Mouse (Mus musculus) spleen, embryonic (tissue): ENCODE measurements at regions not wholly inside any gene's neighbourhood (a gene's known extent, or its start where the extent isn't known, plus 50 kb on each side); places are given as distances from the start of the nearest gene placed in this dataset.

ENCODE experiments used
- CTCF ChIA-PET: fragments of 350-600 bp; sonication (Branson Sonifier 250); formaldehyde crosslinking; loops from one replicate; lab custom pipeline; 2022; lab: Charles Lee

DNA sequence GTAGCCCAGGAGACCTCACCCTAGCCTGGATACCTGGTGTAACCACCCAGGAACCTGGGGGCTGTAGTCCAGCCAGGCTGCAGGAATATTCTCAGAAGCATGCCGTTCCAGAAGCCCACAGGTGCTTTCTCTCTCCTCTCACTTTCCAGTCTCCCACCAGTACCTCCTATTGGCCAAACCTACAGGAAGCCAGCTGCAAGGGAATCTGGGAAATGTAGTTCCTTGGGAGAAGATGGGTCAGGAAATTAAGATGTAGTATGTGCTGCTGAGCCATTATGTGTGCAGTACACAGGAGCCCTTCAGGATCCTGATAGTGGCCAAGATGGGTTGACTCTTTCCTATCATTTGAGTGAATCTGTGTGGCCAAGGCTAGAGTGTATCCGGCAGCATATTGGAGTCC, 282.8 kb downstream of the Uaca start:
- CTCF ChIA-PET, result no interaction called here

DNA sequence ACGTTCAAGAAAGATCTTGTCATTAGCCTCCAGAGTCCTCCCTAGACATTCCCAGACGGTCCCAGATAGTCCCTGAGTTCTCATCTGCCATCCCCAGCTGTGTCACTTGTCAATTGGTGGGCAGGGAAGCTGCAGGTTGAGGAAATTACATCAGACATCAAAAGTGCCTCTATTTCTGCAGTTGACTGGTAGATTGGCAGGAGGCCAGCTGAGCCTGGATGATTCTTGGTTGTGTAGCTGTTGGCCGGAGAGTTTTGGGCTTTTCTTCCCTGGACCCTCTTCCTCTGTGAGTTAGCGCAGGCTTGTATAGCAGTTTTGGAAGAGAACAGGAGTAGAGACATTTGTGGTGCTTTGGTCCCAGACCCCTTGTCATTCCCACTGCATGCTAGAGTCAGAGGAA, 283.5 kb downstream of the Uaca start:
- CTCF ChIA-PET, result no interaction called here

DNA sequence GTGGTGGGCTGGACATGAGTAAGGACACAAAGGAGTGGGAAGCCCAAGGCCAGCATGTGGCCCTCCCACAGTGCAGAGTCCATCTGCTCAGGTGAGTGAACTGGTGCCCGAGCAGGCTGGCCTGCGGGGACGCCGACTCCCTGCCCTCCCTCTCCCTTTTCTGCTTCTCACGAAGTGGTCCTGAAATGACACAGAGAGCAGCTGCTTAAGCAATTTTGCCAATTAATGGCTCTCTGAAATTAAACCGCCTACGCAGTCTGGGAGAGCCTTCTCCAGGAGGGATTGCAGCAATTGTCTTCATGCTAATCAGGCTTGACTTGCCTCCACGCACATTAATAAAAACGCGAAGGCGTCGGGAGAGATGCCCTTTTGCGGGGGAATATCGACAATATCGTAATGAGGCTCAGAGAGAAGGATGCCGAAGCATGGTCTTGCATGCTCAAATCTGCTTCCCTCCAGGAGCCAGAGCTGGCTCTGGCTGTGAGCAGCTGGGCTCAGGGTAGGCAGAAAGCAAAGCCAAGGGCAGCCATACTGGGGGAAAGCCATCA, 287.2 kb downstream of the Uaca start:
- CTCF ChIA-PET, result no interaction called here

DNA sequence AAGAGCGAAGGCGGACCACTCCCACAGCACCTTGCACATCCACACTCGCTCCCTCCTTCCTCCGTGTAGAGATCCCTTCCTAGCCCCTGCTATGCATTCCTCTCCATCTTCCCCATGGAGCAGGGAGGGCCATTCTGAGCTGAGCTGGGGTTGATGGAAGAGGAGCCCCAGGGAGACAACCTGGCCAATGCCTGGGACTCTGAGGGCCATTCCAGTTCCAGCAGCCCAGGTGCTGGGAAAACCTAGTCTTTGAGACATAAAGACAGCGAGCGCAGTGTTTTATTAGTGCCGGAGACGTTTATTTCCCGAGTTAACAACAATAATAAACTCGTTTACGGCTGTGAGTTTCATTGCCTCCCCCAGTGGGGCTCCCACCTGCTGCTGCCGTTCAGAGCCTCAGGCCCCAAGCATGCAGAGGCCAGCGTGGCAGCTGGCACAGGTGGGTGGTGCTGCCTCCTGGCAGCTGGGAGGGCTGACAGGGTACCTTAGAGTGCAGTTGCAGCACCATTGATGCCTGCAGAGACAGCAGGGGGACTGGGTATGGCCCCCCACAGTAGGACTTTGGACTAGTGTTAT, 287.4 kb upstream of the Tle3 start:
- CTCF ChIA-PET, result no interaction called here

DNA sequence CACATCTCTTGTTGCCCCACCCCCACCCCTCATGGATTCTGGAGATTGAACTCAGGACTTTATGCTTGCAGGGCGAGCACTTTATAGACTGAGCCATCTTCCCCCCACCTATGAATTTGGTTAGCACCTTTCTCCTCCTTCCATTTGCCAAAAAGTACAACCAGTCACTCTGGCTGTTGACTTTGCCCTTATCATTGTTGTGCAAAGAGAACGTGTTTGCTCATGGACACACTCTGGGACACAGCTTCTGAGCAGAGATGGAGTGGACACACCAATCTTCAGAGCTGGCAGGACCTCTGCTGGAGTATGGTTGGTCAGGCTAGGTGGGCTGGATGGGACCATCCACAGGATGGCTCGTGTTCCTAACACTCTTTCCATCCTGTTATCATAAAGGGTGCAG, 285.1 kb upstream of the Tle3 start:
- CTCF ChIA-PET, result no interaction called here

DNA sequence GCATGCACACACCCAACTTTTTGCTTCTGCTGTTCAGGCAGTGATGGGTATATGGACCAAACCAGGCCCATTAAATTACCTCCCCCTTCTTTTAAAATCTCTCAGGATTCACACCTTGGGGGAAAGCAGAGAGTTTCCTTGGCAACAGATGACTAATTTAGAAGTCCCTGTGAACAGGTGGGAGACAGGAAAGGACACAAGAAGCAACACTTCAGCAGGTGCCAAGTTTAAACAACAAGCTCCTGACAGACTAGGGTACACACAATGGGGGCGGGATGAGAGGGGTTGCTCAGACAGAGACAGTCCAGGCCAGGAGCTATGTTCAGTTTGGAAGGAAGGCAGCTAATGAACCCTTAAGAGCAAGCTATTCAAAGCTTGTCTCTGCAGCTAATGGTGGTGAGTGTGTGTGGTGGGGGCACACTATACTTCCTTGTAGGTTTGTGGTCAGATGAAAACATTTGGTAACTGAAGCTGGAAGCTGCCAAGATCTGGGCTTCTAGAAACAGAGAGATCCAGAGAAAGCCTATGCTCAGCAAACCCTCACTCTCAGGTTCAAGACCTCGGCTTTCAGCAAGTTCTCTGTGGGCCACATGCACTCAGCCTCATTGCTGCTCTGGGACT, 283.0 kb upstream of the Tle3 start:
- CTCF ChIA-PET, result no interaction called here

DNA sequence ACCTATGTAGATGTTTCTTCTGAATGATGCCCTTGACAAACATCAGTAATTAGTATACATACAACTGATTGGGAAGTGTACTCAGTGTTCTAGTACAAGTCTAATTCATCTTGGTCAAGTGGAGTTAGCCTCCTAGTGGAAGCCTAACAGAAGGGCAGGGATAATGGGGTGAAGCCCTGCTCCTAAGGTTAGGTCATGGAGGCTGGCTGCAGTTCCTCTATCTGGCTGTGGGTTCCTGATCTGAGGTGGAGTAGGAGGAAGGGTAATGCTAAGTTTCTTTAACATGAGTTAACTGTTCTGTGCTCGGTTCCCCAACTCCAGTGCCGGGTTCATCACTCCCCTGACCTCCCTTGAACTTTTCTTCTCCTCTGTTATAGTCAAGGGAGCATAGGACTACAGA, 281.1 kb upstream of the Tle3 start:
- CTCF ChIA-PET, result no interaction called here

DNA sequence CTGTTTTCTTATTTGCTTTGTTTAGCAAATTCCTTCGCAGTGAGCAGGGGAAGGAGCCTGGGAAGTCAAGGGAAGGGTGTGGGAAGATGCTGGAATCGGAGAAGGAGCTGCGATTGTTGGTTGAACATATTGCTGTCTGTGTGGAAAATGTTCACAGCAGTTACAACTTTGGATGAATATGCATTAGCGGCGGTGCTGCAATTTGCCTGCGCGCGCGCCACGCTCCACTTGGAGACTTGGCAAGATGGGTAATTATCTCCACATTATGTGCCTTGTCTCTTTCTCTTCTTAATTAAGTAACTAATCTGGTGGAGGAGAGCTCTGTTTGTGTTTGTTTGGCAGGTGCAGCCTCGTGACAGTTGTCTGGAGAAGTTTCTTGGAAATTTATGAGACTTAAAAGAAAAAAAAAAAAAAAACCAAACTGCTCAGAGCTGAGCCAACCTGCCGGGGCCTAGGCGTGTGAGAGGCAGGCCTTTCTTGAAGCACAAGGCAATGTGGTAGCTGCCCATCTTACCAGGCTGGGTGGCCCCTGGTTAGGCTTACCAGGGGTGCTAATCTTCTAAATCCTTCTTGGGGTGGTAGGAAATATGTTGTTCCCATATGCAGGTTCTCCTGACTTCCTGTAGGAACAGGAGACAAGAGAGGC, 279.2 kb upstream of the Tle3 start:
- CTCF ChIA-PET, result no interaction called here

DNA sequence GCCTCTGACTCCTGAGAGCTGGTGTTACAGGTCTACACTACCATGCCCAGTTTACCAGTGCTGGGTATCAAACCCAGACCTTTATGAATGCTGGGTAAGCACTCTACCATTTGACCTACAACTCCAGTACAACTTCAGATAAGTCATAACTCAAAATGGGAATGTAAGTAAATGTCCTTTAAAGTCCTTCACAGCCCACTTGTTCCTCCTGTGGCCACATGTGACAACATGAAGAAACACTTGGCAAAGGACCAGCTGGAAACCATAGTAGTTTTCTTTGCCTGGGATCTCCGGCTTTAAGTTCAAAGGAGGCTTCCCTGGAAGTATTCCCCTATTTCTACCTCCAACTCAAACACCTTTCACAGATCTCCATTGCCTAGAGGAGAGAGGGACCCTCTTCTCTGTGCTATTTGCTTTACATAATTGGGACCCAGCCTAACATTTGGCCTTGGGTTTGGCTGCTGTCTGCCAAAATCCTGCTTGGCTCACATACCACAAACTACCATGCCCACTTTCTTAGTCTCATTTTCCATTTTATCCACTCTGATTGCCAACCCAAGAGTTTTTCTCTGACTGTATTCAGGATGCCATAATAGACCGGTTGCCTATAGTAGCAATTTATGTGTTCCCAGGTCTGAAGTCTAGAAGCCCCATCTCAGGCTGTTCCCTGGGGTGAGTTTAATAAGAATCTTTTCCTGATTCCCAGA, 276.9 kb upstream of the Tle3 start:
- CTCF ChIA-PET, result no interaction called here

DNA sequence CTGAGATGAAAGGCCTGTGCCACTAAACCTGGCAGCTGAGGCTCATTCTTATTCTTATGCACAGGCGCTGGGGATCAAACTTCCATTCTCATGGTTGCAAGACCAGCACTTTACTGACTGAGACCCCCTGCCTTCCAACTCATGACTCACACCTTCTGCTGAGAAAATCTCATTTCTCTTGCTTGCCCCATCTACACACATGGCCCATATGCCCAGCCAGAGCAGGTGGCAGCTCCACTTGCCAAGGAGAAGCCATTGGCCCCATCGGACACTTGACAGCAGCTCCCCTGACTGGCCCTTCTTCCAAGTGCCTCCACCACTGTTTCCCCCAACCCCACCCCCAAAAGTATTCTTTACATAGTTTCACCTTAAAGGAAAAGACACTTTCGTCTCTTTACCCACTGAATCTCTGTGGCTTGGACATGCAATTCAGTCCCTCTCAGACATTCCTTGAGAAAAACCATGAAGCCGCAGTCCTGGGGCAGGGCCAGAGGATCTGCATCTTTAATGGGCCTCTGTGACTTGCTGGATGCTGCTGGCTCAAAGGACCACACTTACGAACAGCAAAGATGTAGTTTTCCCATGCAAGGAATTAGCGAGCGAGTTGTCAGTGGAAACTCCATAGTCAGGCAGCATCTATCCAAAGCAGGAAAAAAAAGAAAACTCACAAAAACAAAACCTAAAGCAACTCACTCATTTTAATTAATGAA, 270.3 kb upstream of the Tle3 start:
- CTCF ChIA-PET, result no interaction called here

DNA sequence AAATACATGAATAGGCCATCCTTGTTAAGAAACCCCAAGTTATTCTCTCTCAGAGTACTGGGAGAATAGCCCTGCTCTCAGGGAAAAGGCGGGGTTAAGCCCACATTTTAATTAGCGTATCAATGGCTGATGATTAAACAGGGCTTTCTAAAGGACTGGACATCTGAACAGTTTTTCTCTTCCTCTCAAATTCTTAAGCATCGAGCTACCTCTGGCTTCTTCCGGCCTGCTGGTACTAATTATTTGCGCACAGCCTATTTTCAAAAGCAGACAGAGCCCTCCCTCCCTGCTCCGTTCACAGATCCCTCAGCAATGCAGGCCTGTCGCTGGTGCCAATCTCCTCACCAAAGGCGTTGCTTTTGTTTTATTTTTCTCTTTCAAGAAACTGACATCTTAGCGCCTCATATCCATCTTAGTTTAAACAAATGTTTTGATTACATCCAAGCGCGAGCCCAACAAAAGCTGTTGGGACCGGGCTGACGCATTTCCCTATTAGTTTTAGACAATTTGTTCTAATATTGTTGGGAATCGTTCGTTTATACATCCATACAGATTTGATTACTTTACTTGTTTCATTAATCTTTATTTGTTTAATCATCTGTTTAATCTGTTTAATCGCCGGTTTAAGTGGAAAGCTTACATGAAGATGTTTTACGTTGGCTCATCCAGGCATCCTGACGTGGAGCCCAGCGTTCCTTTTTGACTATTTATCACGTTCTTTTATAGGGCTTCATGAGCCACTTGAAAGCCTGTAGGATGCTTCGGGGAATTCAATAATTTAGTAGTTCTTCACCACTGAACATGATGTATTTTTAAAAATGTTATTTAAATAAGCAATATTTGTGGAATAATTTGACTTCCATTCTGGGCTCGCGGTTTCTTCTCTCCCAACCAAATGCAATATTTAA, 269.5 kb upstream of the Tle3 start:
- CTCF ChIA-PET, result no interaction called here

DNA sequence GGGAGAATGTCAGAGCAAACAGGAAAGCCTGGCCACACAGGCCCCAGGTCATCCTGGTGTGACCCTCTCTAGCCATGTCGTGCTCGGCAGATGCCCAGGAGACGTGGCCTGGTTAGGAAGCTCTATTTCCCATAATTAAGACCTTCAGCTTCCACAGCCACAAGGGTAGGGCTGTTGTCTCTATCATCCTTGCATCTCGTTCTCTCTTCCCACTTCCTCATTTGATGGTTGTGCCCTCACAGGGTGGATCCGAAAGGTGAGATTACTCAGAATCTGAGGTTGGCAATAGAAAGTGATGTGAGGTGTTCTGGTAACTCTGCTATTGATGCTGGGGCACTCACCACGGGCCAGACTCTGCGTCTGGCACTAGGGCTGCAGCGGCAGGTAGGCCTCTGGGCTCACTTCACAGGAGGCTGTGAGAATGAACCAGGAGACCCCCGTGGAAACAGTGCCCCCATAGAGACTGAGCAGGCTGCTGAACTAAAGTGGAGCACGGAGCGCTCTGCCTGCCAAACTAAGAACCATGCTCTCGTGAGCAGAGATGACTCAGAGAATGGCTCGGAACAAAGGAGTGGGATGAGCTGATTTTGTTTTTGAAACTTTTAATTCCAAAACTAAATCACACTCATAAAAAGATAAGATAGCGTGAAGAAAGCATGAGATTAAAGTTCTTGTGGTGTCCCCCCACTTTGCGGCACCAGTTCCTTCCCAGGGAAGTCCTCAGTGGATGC, 266.5 kb upstream of the Tle3 start:
- CTCF ChIA-PET, result no interaction called here

DNA sequence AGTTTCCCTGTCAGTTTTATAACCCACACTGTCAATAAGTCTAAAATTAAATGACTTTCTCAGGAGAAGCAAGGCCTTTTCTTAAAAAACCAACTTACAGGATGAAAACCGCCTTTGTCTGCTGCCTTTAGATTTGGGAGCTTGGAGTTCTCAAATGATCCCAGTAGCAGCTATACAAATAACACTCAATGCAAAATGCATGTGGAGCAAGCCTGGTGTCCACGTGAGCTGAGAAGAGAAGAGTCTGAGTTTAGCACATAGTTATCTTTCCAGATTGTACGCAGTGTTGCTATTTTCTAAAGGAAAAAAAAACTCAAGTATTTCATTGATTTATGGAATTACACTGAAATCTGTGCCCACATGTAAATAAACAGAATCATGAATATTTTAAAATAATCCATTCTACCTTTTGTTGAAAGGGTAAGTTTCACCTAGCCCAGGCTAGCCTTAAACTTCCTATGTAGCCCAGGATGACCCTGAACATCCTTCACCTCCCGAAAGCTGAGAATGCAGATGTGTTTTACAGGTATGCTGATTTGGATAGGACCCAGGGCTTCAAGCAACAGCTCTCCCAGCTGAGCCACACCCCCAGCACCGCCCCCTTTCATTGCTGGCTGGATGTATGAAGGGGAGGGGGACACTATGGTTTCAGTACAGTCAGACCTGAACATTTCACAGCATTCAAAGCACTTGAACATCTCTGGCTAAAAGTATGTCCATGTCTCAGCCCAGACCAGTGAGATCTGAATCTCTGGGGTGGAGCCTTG, 262.5 kb upstream of the Tle3 start:
- CTCF ChIA-PET, result no interaction called here

DNA sequence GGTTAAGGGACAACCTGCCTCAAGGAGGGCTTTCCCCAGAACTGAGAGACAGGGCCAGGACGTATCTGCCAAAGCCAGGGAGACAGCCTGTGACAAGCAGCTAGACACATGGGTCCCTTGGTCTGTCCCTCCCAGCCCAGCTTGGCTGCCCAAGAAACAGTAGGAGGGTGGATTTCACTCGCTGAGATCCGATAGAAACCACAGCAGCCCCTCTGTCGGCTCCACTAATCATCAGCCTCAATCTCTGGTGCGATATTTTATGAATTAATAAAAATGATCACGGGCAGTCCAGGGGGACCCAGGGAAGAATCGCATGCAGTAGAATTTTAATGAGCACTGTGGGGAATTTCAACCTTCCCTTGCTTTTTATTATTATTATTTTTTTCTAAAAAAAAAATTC, 261.0 kb upstream of the Tle3 start:
- CTCF ChIA-PET, result no interaction called here

DNA sequence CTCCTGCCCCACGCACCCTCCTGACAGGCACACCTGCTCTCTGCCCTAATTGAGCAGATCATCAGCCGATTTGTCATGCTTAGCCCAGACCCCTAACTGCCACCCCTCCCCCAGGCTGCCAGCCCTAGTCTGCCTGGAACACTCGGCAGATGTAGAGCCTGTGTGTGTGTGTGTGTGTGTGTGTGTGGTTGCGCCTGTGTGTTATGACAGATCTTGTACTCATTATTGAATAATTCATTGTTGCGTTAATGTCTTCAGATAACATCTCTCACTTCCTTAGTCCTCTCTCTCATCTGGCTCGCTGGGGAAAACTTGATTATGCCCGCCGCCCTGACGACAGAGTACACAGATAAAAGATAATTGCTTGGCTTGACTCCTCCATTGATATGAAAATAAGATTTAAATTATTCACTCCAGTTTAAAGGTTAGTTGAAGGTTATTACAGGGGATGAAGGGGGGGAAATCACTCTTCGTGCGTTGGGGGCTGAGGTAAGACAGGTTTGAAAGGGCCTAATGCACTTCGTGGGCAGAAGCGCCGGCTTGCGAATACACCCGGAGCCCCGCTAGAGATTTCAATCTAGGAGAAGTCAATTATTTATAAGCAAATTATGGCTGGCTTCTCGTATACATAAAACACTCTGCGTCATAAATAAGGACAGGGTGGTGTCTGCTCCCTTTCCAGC, 260.3 kb upstream of the Tle3 start:
- CTCF ChIA-PET, result no interaction called here

DNA sequence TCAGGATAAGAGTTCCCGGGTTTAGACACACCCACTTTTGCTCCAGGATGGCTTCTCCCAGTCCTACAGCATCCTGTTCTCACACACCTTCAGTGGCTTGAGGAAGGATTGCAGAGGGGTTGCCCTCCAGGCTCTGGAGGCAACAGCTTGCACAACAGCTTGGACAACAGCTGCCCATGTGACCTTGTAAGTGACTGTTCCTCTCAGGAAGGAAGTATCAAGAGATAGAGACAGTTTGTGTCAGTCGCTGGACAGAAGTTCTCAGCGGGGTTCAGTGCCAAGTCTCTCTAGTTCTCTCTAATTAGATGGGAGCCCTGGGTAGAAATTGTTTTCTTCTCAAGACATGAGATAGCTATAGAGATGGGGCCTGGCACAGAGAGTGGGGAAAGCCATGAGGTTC, 252.9 kb upstream of the Tle3 start:
- CTCF ChIA-PET, result interaction anchor here (0.7 kb wide), 1 partner anchor 536 kb away, joined by 3 read pairs; no protein-coding TSS in a partner anchor

DNA sequence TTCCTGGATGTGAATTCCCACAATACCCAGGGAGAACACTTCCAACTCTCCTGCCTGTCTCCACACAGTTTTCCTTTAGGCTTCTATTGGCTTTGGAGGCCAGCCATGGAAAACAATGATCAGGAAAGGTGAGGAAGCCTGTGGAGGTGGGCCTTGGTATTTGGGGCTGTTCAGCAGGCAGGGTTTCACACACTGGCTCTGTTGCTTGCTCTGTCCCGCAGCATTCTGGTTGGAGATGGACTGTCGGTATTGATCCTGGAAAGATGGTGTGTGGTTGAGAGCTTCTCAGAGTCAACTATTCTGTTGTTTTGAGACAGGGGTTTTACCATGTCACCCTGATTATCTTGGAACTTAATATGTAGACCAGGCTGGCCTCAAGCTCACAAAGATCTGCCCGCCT, 251.6 kb upstream of the Tle3 start:
- CTCF ChIA-PET, result no interaction called here

DNA sequence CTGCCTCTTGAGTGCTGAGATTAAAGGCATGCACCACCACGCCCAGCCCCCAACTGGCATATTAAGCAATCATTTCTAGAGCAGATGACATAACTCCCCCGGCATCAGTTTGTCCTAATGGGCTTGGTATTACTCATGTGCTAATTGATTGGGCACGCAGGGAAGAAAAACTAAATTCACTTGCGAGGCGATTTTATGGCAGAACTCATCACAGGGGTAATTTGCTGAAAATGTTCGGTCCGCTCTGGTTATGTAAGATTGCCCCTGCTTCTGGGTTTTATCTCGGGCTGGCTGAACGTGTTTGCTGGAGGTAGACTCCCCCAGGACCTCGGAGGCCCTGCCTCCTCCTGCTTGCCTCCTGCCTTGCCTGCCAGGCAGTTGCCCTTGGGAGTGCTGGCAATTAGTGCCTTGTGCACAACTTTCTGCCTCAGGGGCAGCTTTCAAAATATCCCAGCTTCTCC, 251.2 kb upstream of the Tle3 start:
- CTCF ChIA-PET, result no interaction called here

DNA sequence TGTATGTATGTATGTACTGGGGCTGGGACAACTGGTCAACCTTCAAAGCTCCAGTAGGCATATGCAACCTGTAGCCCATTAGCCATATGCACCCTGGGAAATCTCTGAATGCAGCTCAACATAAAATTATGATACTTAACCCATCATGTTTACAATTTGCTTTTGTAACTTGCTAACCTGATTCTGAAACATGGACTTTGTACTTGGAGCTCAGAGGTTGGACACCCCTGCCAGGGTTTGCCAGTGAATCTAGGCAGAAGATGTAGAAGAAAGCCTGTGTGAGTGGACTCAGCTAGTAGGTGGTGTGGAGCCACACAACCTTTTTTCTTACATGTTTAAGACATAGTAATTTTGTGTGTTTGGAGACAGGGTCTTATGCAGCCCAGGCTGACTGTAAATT, 248.7 kb upstream of the Tle3 start:
- CTCF ChIA-PET, result interaction anchor here (0.5 to 0.6 kb wide), 2 partner anchors 247 to 783 kb away, joined by 5 to 12 read pairs; no protein-coding TSS in a partner anchor
